Mouse (Mus musculus): ENCODE data around the gene Ceacam10.
A peak's percentile ranks its signal among the peaks of the same experiment; 100 is the strongest.
"Not testable (repeated sequence)": the region's sequence is repeated elsewhere in the genome, so short reads cannot be mapped to it uniquely, and the experiment has no call there.

The Ceacam10 gene

GRCm38 (mm10) chr7:24776918-24777317, at the start of gene Ceacam10:
Gene Ceacam10, plus strand, starts transcription at chr7:24777206.
- DNase-seq (ENCODE audit: low read depth, low spot score), result not testable (repeated sequence)

- DNase-seq (ENCODE audit: low read depth, low spot score), result no peak
These were observed 40.9 kb upstream of the Ceacam10 start for GRCm38 (mm10) chr7:24735970-24736670.

GRCm38 (mm10) chr7:24750695-24751094, 26.3 kb upstream of the Ceacam10 start:
- no peak for DNase-seq (ENCODE audit: low read depth, low spot score)

- DNase-seq (ENCODE audit: low read depth, low spot score), result no peak
These were observed 25.4 kb upstream of the Ceacam10 start for GRCm38 (mm10) chr7:24751610-24752009.

- DNase-seq (ENCODE audit: low read depth, low spot score), result no peak
These were observed 23.5 kb upstream of the Ceacam10 start for GRCm38 (mm10) chr7:24753476-24753875.

GRCm38 (mm10) chr7:24758520-24758919, 18.5 kb upstream of the Ceacam10 start:
- DNase-seq (ENCODE audit: low read depth, low spot score), result no peak

- DNase-seq (ENCODE audit: low read depth, low spot score), result no peak
These were observed 16.8 kb upstream of the Ceacam10 start, which contains the start of gene Cd177 for GRCm38 (mm10) chr7:24760211-24760610. Gene Cd177, minus strand, starts transcription at chr7:24760311.

- no peak for DNase-seq (ENCODE audit: low read depth, low spot score)
These were observed 15.8 kb upstream of the Ceacam10 start for GRCm38 (mm10) chr7:24761161-24761560.

GRCm38 (mm10) chr7:24762574-24762973, 14.4 kb upstream of the Ceacam10 start:
- DNase-seq (ENCODE audit: low read depth, low spot score), result no peak

- no peak for DNase-seq (ENCODE audit: low read depth, low spot score)
These were observed 5.6 kb upstream of the Ceacam10 start for GRCm38 (mm10) chr7:24771361-24771760.

GRCm38 (mm10) chr7:24773942-24774535, 3.0 kb upstream of the Ceacam10 start:
- no peak for DNase-seq (ENCODE audit: low read depth, low spot score)

GRCm38 (mm10) chr7:24776145-24776544, 861 bp upstream of the Ceacam10 start:
- no peak for DNase-seq (ENCODE audit: low read depth, low spot score)

GRCm38 (mm10) chr7:24797918-24798317, 20.9 kb downstream of the Ceacam10 start:
- DNase-seq (ENCODE audit: low read depth, low spot score), result no peak

- DNase-seq (ENCODE audit: low read depth, low spot score), result no peak
These were observed 25.3 kb downstream of the Ceacam10 start for GRCm38 (mm10) chr7:24802149-24802767.

- no peak for DNase-seq (ENCODE audit: low read depth, low spot score)
These were observed 27.8 kb downstream of the Ceacam10 start for GRCm38 (mm10) chr7:24804826-24805225.

GRCm38 (mm10) chr7:24809041-24809440, 32.0 kb downstream of the Ceacam10 start:
- DNase-seq (ENCODE audit: low read depth, low spot score), result no peak

GRCm38 (mm10) chr7:24817502-24817901, 40.5 kb downstream of the Ceacam10 start:
- peak; percentile 4 for DNase-seq (ENCODE audit: low read depth, low spot score)

- DNase-seq (ENCODE audit: low read depth, low spot score), result no peak
These were observed 47.4 kb downstream of the Ceacam10 start for GRCm38 (mm10) chr7:24824452-24824851.

- no peak for DNase-seq (ENCODE audit: low read depth, low spot score)
These were observed 50.2 kb downstream of the Ceacam10 start for GRCm38 (mm10) chr7:24827181-24827580.
